Mouse (Mus musculus): ENCODE results near the gene Akt3. TPM values are rescaled to one million over a fixed set of nuclear protein-coding genes. Genes with fewer than 3 reads are reported as not detected.

Akt3 gene
- polyA plus RNA-seq, 1 experiment from 2014 or later: 4.8 TPM

- 61% methylated on average over 3 of the region's 3 CpGs for WGBS
- no peaks in the 10 kb centered on the region for H3K4me1 ChIP-seq
- no peak for ATAC-seq (ENCODE audit: insufficient number of reproducible peaks, low FRiP score, low TSS enrichment, low read depth)
These were observed 168.5 kb downstream of the Akt3 start for GRCm38 (mm10) chr1:177089515-177089914.

DNA sequence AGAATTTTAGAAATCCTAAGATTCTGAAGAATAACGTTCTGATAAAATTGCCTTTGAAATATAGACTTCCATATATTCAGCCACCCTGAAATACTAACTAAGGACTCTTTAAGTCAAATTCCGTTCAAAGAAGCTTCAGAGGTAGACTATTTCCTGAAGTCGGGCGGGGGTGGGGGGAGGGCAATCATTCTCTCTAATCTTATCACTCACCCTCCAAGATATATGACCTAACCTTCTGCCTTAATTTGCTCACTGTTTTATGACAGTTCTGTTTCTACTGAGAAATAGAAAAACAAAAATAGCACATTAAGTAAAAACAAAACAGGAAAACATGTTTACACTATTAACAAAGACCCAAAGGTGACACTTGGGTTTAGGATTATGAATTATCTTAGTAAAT lies 169.0 kb downstream of the Akt3 start:
- H3K9ac ChIP-seq: no peak overlapping the region
- H3K4me2 ChIP-seq: no peak overlapping the region
- H3K9me3 ChIP-seq: no peaks in the 10 kb centered on the region
- H3K4me1 ChIP-seq: no peaks in the 10 kb centered on the region
- H3K36me3 ChIP-seq: no peaks in the 10 kb centered on the region
- no peaks in the 10 kb centered on the region for H3K27me3 ChIP-seq
- ATAC-seq (ENCODE audit: insufficient number of reproducible peaks, low FRiP score, low TSS enrichment, low read depth): no peak
- 75% methylated on average over 4 of the region's 4 CpGs for WGBS
- no peak overlapping the region for H3K4me3 ChIP-seq
- no peak overlapping the region for H3K27ac ChIP-seq

More at GRCm38 (mm10) chr1:177089515-177089914, 168.5 kb downstream of the Akt3 start:
- H3K27ac ChIP-seq: no peak overlapping the region
- no peak overlapping the region for H3K9ac ChIP-seq
- H3K9me3 ChIP-seq: no peaks in the 10 kb centered on the region
- H3K36me3 ChIP-seq: no peaks in the 10 kb centered on the region
- H3K27me3 ChIP-seq: no peaks in the 10 kb centered on the region
- H3K4me3 ChIP-seq: no peak overlapping the region
- H3K4me2 ChIP-seq: no peak overlapping the region

- Histone ChIP-seq H3K36me3 (no peaks in the 10 kb centered on the region), H3K4me3 (no peak overlapping the region), H3K4me1 (no peaks in the 10 kb centered on the region), H3K27ac (no peak overlapping the region), H3K9ac (no peak overlapping the region), H3K9me3 (no peaks in the 10 kb centered on the region), H3K4me2 (no peak overlapping the region), H3K27me3 (no peaks in the 10 kb centered on the region)
- 75% methylated on average over 1 of the region's 1 CpGs for WGBS
- no peak for ATAC-seq (ENCODE audit: insufficient number of reproducible peaks, low FRiP score, low TSS enrichment, low read depth)
These were observed 175.9 kb downstream of the Akt3 start for GRCm38 (mm10) chr1:177081957-177082645.

- Histone ChIP-seq H3K36me3 (no peaks in the 10 kb centered on the region), H3K4me2 (no peak overlapping the region), H3K4me1 (no peaks in the 10 kb centered on the region), H3K9ac (no peak overlapping the region), H3K27me3 (no peaks in the 10 kb centered on the region), H3K9me3 (no peaks in the 10 kb centered on the region), H3K4me3 (no peak overlapping the region), H3K27ac (no peak overlapping the region)
- WGBS: 83% methylated on average over 2 of the region's 2 CpGs
- no peak for ATAC-seq (ENCODE audit: insufficient number of reproducible peaks, low FRiP score, low TSS enrichment, low read depth)
These were observed 188.8 kb downstream of the Akt3 start for GRCm38 (mm10) chr1:177069161-177069560.

DNA sequence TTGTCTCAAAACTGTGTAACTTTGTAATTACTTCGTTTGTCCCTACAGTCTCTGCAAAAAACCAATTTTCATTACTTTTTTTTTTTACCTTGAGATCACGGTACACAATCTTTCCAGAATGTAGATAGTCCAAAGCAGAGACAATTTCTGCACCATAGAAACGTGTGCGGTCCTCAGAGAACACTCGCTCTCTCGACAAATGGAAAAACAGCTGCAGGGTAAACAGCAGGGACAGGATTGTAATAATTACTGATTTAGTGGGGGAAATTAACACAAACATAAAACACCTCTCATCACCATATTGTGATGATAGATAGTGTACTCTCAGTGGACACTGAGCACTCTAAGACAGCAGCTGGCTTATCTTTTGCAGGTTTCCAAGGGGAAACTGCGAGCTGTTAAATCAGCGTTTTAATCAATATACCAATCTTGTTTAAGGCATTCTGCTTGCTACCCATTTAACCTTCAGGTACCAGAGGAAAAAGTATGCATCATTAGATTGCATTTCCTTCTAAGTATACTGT lies 190.8 kb downstream of the Akt3 start:
- Histone ChIP-seq H3K36me3 (0 out of 2 replicates have a peak, but pooled peaks cover under 1% of the 10 kb centered on the region), H3K4me3 (no peak overlapping the region), H3K27ac (no peak overlapping the region), H3K4me1 (no peaks in the 10 kb centered on the region), H3K9me3 (no peaks in the 10 kb centered on the region), H3K9ac (no peak overlapping the region), H3K27me3 (no peaks in the 10 kb centered on the region), H3K4me2 (no peak overlapping the region)
- ATAC-seq (ENCODE audit: insufficient number of reproducible peaks, low FRiP score, low TSS enrichment, low read depth): no peak
- 58% methylated on average over 8 of the region's 8 CpGs for WGBS

- Histone ChIP-seq H3K9ac (no peak overlapping the region), H3K36me3 (peaks cover 6% of the 10 kb centered on the region; the same call in 1 of the 2 replicates), H3K27me3 (no peaks in the 10 kb centered on the region), H3K4me3 (no peak overlapping the region), H3K9me3 (no peaks in the 10 kb centered on the region), H3K27ac (no peak overlapping the region), H3K4me2 (no peak overlapping the region), H3K4me1 (no peaks in the 10 kb centered on the region)
- ATAC-seq (ENCODE audit: insufficient number of reproducible peaks, low FRiP score, low TSS enrichment, low read depth): no peak
These were observed 192.3 kb downstream of the Akt3 start for GRCm38 (mm10) chr1:177065732-177066131.

DNA sequence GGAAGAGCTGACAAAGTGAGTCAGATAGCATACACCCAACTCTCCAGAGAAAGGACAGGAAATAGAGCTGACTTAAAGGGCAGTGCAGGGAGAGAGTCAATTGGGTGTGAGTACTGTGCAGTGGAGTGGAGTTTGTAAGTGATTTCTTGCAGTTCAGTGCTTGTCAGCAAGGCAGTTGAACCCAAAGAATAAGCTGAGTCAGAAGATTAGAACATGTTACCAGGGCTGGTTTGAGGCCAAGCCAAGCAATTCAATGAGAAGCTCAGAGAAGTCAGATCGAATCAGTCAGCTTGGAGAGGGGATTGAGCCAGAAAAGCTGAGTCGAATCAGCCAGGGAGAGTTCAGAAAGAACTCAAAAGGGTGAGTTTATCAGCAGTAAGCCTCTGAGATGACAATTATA lies 196.2 kb downstream of the Akt3 start:
- Histone ChIP-seq H3K9me3 (no peaks in the 10 kb centered on the region), H3K4me1 (no peaks in the 10 kb centered on the region), H3K4me3 (no peak overlapping the region), H3K27ac (no peak overlapping the region), H3K36me3 (peaks cover 6% of the 10 kb centered on the region; the same call in 1 of the 2 replicates), H3K27me3 (no peaks in the 10 kb centered on the region), H3K9ac (no peak overlapping the region), H3K4me2 (no peak overlapping the region)
- 93% methylated on average over 2 of the region's 2 CpGs for WGBS
- ATAC-seq (ENCODE audit: insufficient number of reproducible peaks, low FRiP score, low TSS enrichment, low read depth): no peak

- ATAC-seq (ENCODE audit: insufficient number of reproducible peaks, low FRiP score, low TSS enrichment, low read depth): no peak
- Histone ChIP-seq H3K27ac (no peak overlapping the region), H3K4me2 (no peak overlapping the region), H3K4me3 (no peak overlapping the region), H3K4me1 (no peaks in the 10 kb centered on the region), H3K36me3 (no peaks in the 10 kb centered on the region), H3K9me3 (no peaks in the 10 kb centered on the region), H3K9ac (no peak overlapping the region), H3K27me3 (no peaks in the 10 kb centered on the region)
- 50% methylated on average over 2 of the region's 2 CpGs for WGBS
These were observed 203.1 kb downstream of the Akt3 start for GRCm38 (mm10) chr1:177054891-177055290.

GRCm38 (mm10) chr1:177051366-177051963 lies 206.5 kb downstream of the Akt3 start:
- WGBS: 70% methylated on average over 11 of the region's 11 CpGs
- Histone ChIP-seq H3K4me2 (no peak overlapping the region), H3K27ac (no peak overlapping the region), H3K27me3 (no peaks in the 10 kb centered on the region), H3K4me3 (no peak overlapping the region), H3K36me3 (no peaks in the 10 kb centered on the region), H3K9ac (no peak overlapping the region), H3K9me3 (no peaks in the 10 kb centered on the region), H3K4me1 (no peaks in the 10 kb centered on the region)
- no peak for ATAC-seq (ENCODE audit: insufficient number of reproducible peaks, low FRiP score, low TSS enrichment, low read depth)

DNA sequence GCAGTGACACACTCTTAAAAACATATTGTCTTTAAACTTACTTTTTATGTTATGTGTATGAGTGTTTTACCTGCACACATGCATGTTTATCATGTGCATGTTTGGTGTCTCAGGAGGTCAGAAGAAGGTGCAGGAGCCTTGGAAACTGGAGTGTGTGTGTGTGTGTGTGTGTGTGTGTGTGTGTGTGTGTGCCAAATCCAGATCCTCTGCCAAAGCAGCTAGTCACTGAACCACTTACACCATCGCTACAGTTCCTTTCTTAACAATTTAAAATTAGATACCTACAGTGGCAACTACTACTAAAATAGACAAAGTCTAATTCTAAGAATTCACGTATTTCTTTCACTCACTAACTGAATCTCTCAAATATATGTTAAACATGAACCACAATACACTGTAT lies 209.2 kb downstream of the Akt3 start:
- H3K36me3 ChIP-seq: no peaks in the 10 kb centered on the region
- H3K4me3 ChIP-seq: no peak overlapping the region
- H3K9ac ChIP-seq: no peak overlapping the region
- H3K27me3 ChIP-seq: no peaks in the 10 kb centered on the region
- no peaks in the 10 kb centered on the region for H3K9me3 ChIP-seq
- H3K4me2 ChIP-seq: no peak overlapping the region
- no peak overlapping the region for H3K27ac ChIP-seq
- no peaks in the 10 kb centered on the region for H3K4me1 ChIP-seq
- no peak for ATAC-seq (ENCODE audit: insufficient number of reproducible peaks, low FRiP score, low TSS enrichment, low read depth)
- 88% methylated on average over 2 of the region's 2 CpGs for WGBS

DNA sequence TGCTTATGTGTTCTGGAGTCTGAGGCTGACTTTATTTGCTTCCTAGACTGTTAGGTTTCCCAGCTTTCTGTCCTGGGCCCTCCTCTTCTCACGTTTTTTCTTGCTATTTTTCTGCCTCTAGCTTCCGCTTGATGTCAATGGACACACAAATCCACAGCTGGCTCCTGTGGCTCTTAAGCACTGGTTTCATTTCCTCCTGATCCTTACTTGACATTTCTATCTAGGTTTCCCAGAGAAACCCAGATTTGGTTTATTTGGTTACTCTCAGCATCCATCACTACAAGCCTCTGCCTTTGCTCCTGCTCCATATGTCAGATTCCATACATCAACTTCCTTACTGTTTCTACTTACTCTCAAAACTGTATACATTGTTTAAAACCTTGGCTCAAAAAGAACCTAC lies 211.0 kb downstream of the Akt3 start:
- H3K27ac ChIP-seq: no peak overlapping the region
- no peak overlapping the region for H3K9ac ChIP-seq
- ATAC-seq (ENCODE audit: insufficient number of reproducible peaks, low FRiP score, low TSS enrichment, low read depth): no peak
- WGBS: 79% methylated on average over 2 of the region's 2 CpGs
- H3K4me2 ChIP-seq: no peak overlapping the region
- H3K27me3 ChIP-seq: no peaks in the 10 kb centered on the region
- no peaks in the 10 kb centered on the region for H3K4me1 ChIP-seq
- H3K36me3 ChIP-seq: no peaks in the 10 kb centered on the region
- H3K9me3 ChIP-seq: no peaks in the 10 kb centered on the region
- H3K4me3 ChIP-seq: no peak overlapping the region

DNA sequence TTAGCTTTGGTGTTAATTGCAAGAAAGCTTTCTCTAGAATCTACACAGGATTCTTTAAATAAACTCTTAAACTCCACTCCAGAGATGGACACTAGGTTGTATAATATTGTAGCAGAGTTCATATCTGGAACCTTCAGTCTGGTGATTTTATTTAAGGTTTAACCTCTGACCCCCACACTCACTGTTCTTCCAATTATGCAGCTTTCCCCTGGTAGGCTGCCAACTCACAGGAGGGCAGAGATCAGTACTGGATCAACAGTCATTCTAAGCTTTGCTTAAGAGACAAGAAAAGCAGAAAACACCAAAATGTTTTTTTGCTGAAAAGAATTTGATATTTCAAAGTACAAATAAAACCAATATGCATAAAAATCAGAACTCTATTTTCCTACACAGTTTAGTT lies 212.1 kb downstream of the Akt3 start:
- no peaks in the 10 kb centered on the region for H3K36me3 ChIP-seq
- no peak overlapping the region for H3K27ac ChIP-seq
- no peaks in the 10 kb centered on the region for H3K27me3 ChIP-seq
- H3K4me2 ChIP-seq: no peak overlapping the region
- no peaks in the 10 kb centered on the region for H3K4me1 ChIP-seq
- ATAC-seq (ENCODE audit: insufficient number of reproducible peaks, low FRiP score, low TSS enrichment, low read depth): no peak
- H3K9me3 ChIP-seq: no peaks in the 10 kb centered on the region
- H3K4me3 ChIP-seq: no peak overlapping the region
- no peak overlapping the region for H3K9ac ChIP-seq
